Mouse (Mus musculus) frontal cortex, adult 2 months (tissue): ENCODE measurements around the gene Strn. TPM values are rescaled to one million over a fixed set of nuclear protein-coding genes. Genes with fewer than 3 reads are reported as not detected.

Experiments
- DNase-seq, 2 experiments: peaks; one replicate each; pipeline ENCODE4 v3.0.0; 2022; ENCODE audit warnings: low spot score in 1 of 2; ENCODE audit errors: extremely low spot score in 1 of 2
- polyA plus RNA-seq: library from polyadenylated mRNA; depleted of rRNA; stranded (reverse); fragments of >200 nt; gene quantifications from 2 replicates; pipeline ENCODE4 v1.2.3, GENCODE M21; 2012; rRNA removed

The Strn gene
- polyA plus RNA-seq: 20.7 and 21.1 TPM in 2 replicates

- DNase-seq: no peak
Measured at GRCm38 (mm10) chr17:78737096-78737495, at the start of gene Strn. Gene Strn (minus strand): TSS chr17:78737196.

GRCm38 (mm10) chr17:78778765-78779164 lies 41.8 kb upstream of the Strn start:
- DNase-seq: no peak

GRCm38 (mm10) chr17:78772317-78772716 lies 35.3 kb upstream of the Strn start:
- no peak for DNase-seq

- DNase-seq: no peak
Measured at GRCm38 (mm10) chr17:78770932-78771331, 33.9 kb upstream of the Strn start.

GRCm38 (mm10) chr17:78769341-78769740 lies 32.3 kb upstream of the Strn start:
- no peak for DNase-seq

GRCm38 (mm10) chr17:78768937-78769336 lies 31.9 kb upstream of the Strn start:
- DNase-seq: no peak

GRCm38 (mm10) chr17:78767546-78767945 lies 30.6 kb upstream of the Strn start:
- DNase-seq: peak in 1 of 2 experiments; percentile 35

- DNase-seq: no peak
Measured at GRCm38 (mm10) chr17:78766084-78766483, 29.1 kb upstream of the Strn start.

- no peak for DNase-seq
Measured at GRCm38 (mm10) chr17:78763272-78763671, 26.3 kb upstream of the Strn start.

GRCm38 (mm10) chr17:78752938-78753655 lies 16.1 kb upstream of the Strn start:
- DNase-seq: no peak

GRCm38 (mm10) chr17:78752064-78752463 lies 15.1 kb upstream of the Strn start:
- no peak for DNase-seq

- DNase-seq: no peak
Measured at GRCm38 (mm10) chr17:78748440-78748839, 11.4 kb upstream of the Strn start.

- no peak for DNase-seq
Measured at GRCm38 (mm10) chr17:78738416-78738815, 1.4 kb upstream of the Strn start.

GRCm38 (mm10) chr17:78737771-78738170 lies 775 bp upstream of the Strn start:
- DNase-seq: no peak

- peak; percentile 96 to 99 for DNase-seq
Measured at GRCm38 (mm10) chr17:78736473-78736988, 465 bp downstream of the Strn start.

- no peak for DNase-seq
Measured at GRCm38 (mm10) chr17:78735731-78736472, 1.1 kb downstream of the Strn start.

GRCm38 (mm10) chr17:78734806-78735205 lies 2.2 kb downstream of the Strn start:
- DNase-seq: no peak

GRCm38 (mm10) chr17:78732056-78732455 lies 4.9 kb downstream of the Strn start:
- DNase-seq: no peak

GRCm38 (mm10) chr17:78726746-78727449 lies 10.1 kb downstream of the Strn start:
- DNase-seq: no peak

- no peak for DNase-seq
Measured at GRCm38 (mm10) chr17:78724461-78725055, 12.4 kb downstream of the Strn start.

- no peak for DNase-seq
Measured at GRCm38 (mm10) chr17:78721690-78722089, 15.3 kb downstream of the Strn start.
